Mouse (Mus musculus): ENCODE measurements around the gene Ttc5. TPM values are rescaled to one million over a fixed set of nuclear protein-coding genes. Genes with fewer than 3 reads are reported as not detected.
"Not testable (repeated sequence)": the region's sequence is repeated elsewhere in the genome, so short reads cannot be mapped to it uniquely, and the experiment has no call there.

Ttc5 gene
- 59.8 and 64.1 TPM in 2 replicates for polyA plus RNA-seq (2016; fragmentation: Nextera tagmentation; extraction: Ambion mirVana)

DNA sequence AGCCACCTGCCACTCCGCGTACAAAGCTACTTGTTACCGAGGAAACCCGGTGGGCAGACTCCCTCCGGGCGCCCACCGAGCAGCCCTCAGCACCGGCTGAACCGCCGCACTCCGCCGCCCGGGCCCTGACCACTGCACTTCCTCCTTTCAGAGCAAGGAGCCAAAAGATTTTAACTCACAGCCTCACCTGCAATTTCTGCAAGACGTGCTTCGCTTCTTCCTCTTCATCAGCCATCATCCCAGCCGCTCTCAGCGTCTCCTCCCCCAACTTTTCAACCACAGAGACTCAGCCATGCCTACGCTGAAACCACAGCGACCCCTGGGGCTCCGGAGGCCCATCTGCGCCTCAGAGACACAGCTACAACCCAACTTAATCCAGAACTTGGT, at the start of gene Ttc5:
Gene Ttc5 (minus strand): TSS at position 269 of the 387 bp plus-strand sequence.
- Histone ChIP-seq H3K27me3 (ENCODE audit: insufficient read depth, poor library complexity, severe bottlenecking) (no peaks in the 10 kb centered on the region), H3K4me1 (no peaks in the 10 kb centered on the region; the same call in 1 of the 2 replicates), H3K4me3 (peak within 1 kb of the TSS; percentile 77), H3K9me3 (no peaks in the 10 kb centered on the region), H3K36me3 (peaks cover 14% of the 10 kb centered on the region), H3K27ac (peak within 1 kb of the TSS; percentile 86)
- DNase-seq (ENCODE audit: low spot score): peak; percentile 94
- under 1% methylated on average over 21 of the region's 21 CpGs for WGBS

- Histone ChIP-seq H3K9me3 (no peaks in the 10 kb centered on the region), H3K36me3 (peaks cover 24% of the 10 kb centered on the region; the same call in 1 of the 2 replicates), H3K4me1 (no peaks in the 10 kb centered on the region), H3K4me3 (no peak overlapping the region), H3K27ac (no peak overlapping the region), H3K27me3 (ENCODE audit: insufficient read depth, poor library complexity, severe bottlenecking) (no peaks in the 10 kb centered on the region)
- DNase-seq (ENCODE audit: low spot score): no peak
- WGBS: 47% methylated on average over 2 of the region's 2 CpGs
These were observed 49.1 kb upstream of the Ttc5 start for GRCm38 (mm10) chr14:50834435-50834834.

DNA sequence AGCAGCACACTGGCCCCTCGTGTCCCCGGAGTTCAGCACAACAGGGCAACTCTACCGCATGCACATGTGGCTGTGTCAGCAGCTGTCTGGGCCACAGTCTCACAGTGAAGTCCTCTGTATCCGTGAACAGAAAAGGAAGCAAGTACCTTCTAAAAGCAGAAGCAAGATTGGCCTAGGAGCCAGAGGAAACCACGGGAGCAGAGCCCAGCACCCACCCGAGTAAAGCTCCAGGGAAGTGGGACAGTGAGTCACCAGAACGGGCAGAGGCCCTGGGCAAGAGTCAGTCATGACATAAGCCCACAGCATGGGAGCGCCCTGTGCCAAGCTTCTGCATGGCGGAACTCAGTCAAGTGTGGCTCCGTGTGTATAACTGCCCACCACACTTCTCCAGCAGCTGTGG, 48.6 kb upstream of the Ttc5 start:
- H3K36me3 ChIP-seq: peaks cover 23% of the 10 kb centered on the region; the same call in 1 of the 2 replicates
- WGBS: 81% methylated on average over 10 of the region's 10 CpGs

DNA sequence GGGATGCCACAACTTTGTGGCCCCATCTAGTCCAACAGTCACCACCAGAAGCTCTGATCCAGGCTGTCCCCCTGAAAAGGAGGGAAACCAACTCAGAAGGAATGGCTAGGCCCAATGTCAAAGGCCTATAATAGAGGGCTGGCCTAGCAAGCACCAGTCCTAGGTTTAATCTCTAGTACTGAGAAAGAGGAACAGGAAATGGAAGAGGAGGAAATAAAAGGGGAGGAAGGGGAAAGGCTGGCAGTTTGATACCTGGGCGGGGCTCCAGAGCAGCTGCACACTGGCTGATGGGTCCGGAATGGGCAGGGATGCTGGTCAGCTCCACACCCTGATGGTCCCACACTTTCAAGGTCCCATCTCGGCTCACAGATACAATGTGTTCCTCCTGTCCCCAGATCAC, 44.6 kb upstream of the Ttc5 start:
- Histone ChIP-seq H3K9me3 (no peaks in the 10 kb centered on the region), H3K27ac (no peak overlapping the region), H3K27me3 (ENCODE audit: insufficient read depth, poor library complexity, severe bottlenecking) (no peaks in the 10 kb centered on the region), H3K4me3 (no peak overlapping the region), H3K4me1 (no peaks in the 10 kb centered on the region), H3K36me3 (peaks cover 15% of the 10 kb centered on the region; the same call in 1 of the 2 replicates)
- 71% methylated on average over 3 of the region's 3 CpGs for WGBS
- no peak for DNase-seq (ENCODE audit: low spot score)

More for the DNA sequence above, 48.6 kb upstream of the Ttc5 start:
- no peaks in the 10 kb centered on the region for H3K9me3 ChIP-seq
- DNase-seq (ENCODE audit: low spot score): no peak
- H3K4me1 ChIP-seq: no peaks in the 10 kb centered on the region
- H3K27me3 ChIP-seq (ENCODE audit: insufficient read depth, poor library complexity, severe bottlenecking): no peaks in the 10 kb centered on the region
- no peak overlapping the region for H3K27ac ChIP-seq
- H3K4me3 ChIP-seq: no peak overlapping the region

- Histone ChIP-seq H3K27ac (no peak overlapping the region), H3K27me3 (ENCODE audit: insufficient read depth, poor library complexity, severe bottlenecking) (no peaks in the 10 kb centered on the region), H3K4me1 (no peaks in the 10 kb centered on the region), H3K9me3 (no peaks in the 10 kb centered on the region), H3K36me3 (peaks cover 28% of the 10 kb centered on the region), H3K4me3 (no peak overlapping the region)
- no peak for DNase-seq (ENCODE audit: low spot score)
- 86% methylated on average over 4 of the region's 4 CpGs for whole genome bisulfite sequencing
These were observed 41.3 kb upstream of the Ttc5 start for GRCm38 (mm10) chr14:50826579-50826978.

GRCm38 (mm10) chr14:50824219-50824618, 38.9 kb upstream of the Ttc5 start:
- Histone ChIP-seq H3K27ac (no peak overlapping the region), H3K4me1 (no peaks in the 10 kb centered on the region), H3K36me3 (peaks cover 49% of the 10 kb centered on the region), H3K9me3 (no peaks in the 10 kb centered on the region), H3K4me3 (no peak overlapping the region), H3K27me3 (ENCODE audit: insufficient read depth, poor library complexity, severe bottlenecking) (no peaks in the 10 kb centered on the region)
- no peak for DNase-seq (ENCODE audit: low spot score)
- WGBS: 78% methylated on average over 9 of the region's 9 CpGs

- Histone ChIP-seq H3K9me3 (no peaks in the 10 kb centered on the region), H3K4me1 (no peaks in the 10 kb centered on the region), H3K27me3 (ENCODE audit: insufficient read depth, poor library complexity, severe bottlenecking) (no peaks in the 10 kb centered on the region), H3K4me3 (no peak overlapping the region), H3K27ac (no peak overlapping the region), H3K36me3 (peaks cover 58% of the 10 kb centered on the region)
- WGBS: 68% methylated on average over 2 of the region's 2 CpGs
- DNase-seq (ENCODE audit: low spot score): no peak
These were observed 37.9 kb upstream of the Ttc5 start for GRCm38 (mm10) chr14:50823240-50823639.

GRCm38 (mm10) chr14:50813060-50813459, 27.7 kb upstream of the Ttc5 start:
- no peak overlapping the region for H3K4me3 ChIP-seq
- DNase-seq (ENCODE audit: low spot score): no peak
- peaks cover 71% of the 10 kb centered on the region for H3K36me3 ChIP-seq
- H3K4me1 ChIP-seq: no peaks in the 10 kb centered on the region
- H3K27me3 ChIP-seq (ENCODE audit: insufficient read depth, poor library complexity, severe bottlenecking): no peaks in the 10 kb centered on the region
- H3K27ac ChIP-seq: no peak overlapping the region
- whole genome bisulfite sequencing: 88% methylated on average over 2 of the region's 2 CpGs
- H3K9me3 ChIP-seq: no peaks in the 10 kb centered on the region

GRCm38 (mm10) chr14:50807487-50808072, 22.3 kb upstream of the Ttc5 start, which contains the start of the genes Ccnb1ip1 and Parp2:
TSS of gene Ccnb1ip1 (minus strand) at chr14:50807732.
TSS of gene Parp2 (plus strand) at chr14:50807841.
- H3K27ac ChIP-seq: peak within 1 kb of the TSS; percentile 88
- H3K27me3 ChIP-seq (ENCODE audit: insufficient read depth, poor library complexity, severe bottlenecking): no peaks in the 10 kb centered on the region
- peak within 1 kb of the TSS; percentile 68 for H3K4me3 ChIP-seq
- no peaks in the 10 kb centered on the region for H3K4me1 ChIP-seq
- H3K36me3 ChIP-seq: peaks cover 25% of the 10 kb centered on the region
- DNase-seq (ENCODE audit: low spot score): peak; percentile 99
- WGBS: 2% methylated on average over 42 of the region's 42 CpGs
- no peaks in the 10 kb centered on the region for H3K9me3 ChIP-seq

DNA sequence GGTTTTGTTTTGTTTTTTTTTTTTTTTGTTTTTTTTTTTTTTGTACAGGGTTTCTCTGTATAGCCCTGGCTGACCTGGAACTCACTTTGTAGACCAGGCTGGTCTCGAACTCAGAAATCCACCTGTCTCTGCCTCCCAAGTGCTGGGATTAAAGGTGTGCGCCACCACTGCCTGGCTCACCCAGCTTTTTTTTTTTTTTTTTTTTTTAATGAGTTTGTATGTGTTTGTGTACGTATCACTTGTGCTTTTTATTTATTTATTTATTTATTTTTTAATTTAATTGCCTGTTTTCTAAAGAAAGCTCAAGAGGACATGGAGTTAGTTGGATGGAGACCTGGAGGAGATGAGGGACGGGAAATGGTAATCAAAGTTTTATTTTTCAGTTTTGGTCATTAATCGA, 21.1 kb upstream of the Ttc5 start:
- H3K27ac ChIP-seq: not testable (repeated sequence)
- H3K36me3 ChIP-seq: peaks cover 15% of the 10 kb centered on the region

DNA sequence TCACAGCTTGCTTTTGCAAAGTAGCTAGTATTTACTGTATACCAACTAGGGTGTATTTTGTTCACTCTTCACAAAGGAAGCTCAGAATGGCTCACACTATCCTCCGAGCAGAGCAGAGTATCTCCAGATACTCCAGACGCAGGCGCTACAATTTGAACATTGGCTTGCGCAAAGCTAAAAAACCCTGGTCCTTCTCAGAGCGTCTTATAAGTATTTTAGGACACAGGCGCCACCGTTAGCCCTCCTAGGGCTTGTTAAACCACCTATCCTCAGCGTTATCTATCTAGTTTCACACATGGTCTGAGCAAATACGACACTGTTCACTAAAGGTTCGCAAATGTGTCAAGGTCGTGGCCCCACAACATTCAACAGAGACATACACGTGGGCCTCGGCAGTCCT, 19.4 kb upstream of the Ttc5 start:
- 62% methylated on average over 13 of the region's 13 CpGs for WGBS
- H3K27me3 ChIP-seq (ENCODE audit: insufficient read depth, poor library complexity, severe bottlenecking): no peaks in the 10 kb centered on the region
- H3K9me3 ChIP-seq: no peaks in the 10 kb centered on the region
- H3K4me3 ChIP-seq: no peak overlapping the region
- no peak for DNase-seq (ENCODE audit: low spot score)
- H3K36me3 ChIP-seq: no peaks in the 10 kb centered on the region
- H3K4me1 ChIP-seq: no peaks in the 10 kb centered on the region
- H3K27ac ChIP-seq: no peak overlapping the region

More for the DNA sequence above, 21.1 kb upstream of the Ttc5 start:
- H3K9me3 ChIP-seq; H3K4me1 ChIP-seq; H3K27me3 ChIP-seq (ENCODE audit: insufficient read depth, poor library complexity, severe bottlenecking); DNase-seq (ENCODE audit: low spot score); H3K4me3 ChIP-seq: not testable (repeated sequence)
- WGBS: 84% methylated on average over 5 of the region's 5 CpGs

DNA sequence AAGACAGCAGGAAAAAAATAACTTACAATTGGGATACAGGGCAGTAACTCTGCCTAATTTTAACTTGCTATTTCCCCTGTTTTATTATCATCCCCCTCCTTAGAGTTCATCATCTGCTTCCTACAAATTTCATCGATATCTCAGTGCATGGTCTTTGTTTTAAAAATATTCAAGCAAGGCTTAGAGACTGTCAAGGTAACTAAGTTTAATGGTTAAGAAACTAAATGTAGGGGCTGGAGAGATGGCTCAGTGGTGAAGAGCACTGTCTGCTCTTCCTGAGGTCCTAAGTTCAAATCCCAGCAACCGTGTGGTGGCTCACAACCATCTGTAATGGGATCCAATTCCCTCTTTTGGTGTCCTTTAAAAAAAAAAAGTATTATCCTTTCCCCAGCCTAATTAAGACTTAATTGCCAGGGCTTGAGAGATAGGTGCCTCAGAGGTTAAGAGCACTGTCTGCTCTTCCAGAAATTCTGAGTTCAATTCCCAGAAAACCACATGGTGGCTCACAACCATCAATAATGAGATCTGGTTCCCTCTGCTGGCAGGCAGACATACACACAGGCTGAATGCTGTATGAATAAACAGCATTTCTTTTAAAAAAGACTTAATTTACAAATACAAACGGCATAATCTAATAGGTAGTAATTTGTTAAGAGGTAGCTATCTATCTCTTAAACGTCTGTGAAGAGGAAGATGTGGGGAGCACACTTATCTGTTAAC, 17.7 kb upstream of the Ttc5 start:
- 53% methylated on average over 4 of the region's 4 CpGs for WGBS
- no peak for DNase-seq (ENCODE audit: low spot score)
- Histone ChIP-seq H3K9me3 (no peaks in the 10 kb centered on the region), H3K4me3 (no peak overlapping the region), H3K27me3 (ENCODE audit: insufficient read depth, poor library complexity, severe bottlenecking) (no peaks in the 10 kb centered on the region), H3K4me1 (no peaks in the 10 kb centered on the region), H3K36me3 (no peaks in the 10 kb centered on the region), H3K27ac (no peak overlapping the region)

DNA sequence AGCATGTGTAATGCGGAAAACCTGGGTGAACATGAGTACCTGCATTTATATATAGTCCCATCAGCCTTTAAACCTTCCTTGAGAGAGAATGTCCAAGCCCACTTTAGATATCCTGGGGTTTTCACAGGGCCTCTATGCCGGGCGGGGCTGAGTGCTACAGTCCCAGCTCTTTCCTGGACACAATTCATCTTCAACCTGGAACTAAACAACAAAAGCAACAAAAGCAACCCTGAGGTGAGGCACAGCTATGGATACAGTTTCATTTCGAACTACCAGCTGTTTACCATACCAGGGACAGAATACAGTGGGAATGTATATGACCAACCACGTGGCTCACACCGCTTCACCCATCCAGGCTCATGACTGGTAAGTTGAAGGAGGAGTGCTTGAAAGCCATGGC, 17.1 kb upstream of the Ttc5 start:
- H3K4me3 ChIP-seq: no peak overlapping the region
- DNase-seq (ENCODE audit: low spot score): no peak
- H3K4me1 ChIP-seq: no peaks in the 10 kb centered on the region
- WGBS: 86% methylated on average over 6 of the region's 6 CpGs
- H3K9me3 ChIP-seq: no peaks in the 10 kb centered on the region
- no peak overlapping the region for H3K27ac ChIP-seq
- H3K27me3 ChIP-seq (ENCODE audit: insufficient read depth, poor library complexity, severe bottlenecking): no peaks in the 10 kb centered on the region
- no peaks in the 10 kb centered on the region for H3K36me3 ChIP-seq

Measured in heart, embryonic 10.5 days (tissue).